Mouse (Mus musculus): ENCODE results near the gene Zcwpw1. TPM values are rescaled to one million over a fixed set of nuclear protein-coding genes. Genes with fewer than 3 reads are reported as not detected.
A peak's percentile ranks its signal among the peaks of the same experiment; 100 is the strongest.

The Zcwpw1 gene
- polyA plus RNA-seq (2016; fragmentation: Nextera tagmentation; extraction: Ambion mirVana), result 11.9 and 13.9 TPM in 2 replicates

- DNase-seq (ENCODE audit: low spot score), result peak; percentile 94
- H3K4me1 ChIP-seq (replicated peaks), result peaks cover 39% of the 10 kb centered on the region
- peaks cover 18% of the 10 kb centered on the region for H3K27me3 ChIP-seq (ENCODE audit: insufficient read depth, poor library complexity, severe bottlenecking)
- peak within 1 kb of the TSS; percentile 95 for H3K4me3 ChIP-seq
- H3K36me3 ChIP-seq, result peaks cover 29% of the 10 kb centered on the region
- peak within 1 kb of the TSS; percentile 99 for H3K27ac ChIP-seq
- 0 out of 2 replicates have a peak, but pooled peaks cover 2% of the 10 kb centered on the region for H3K9me3 ChIP-seq
- under 1% methylated on average over 48 of the region's 48 CpGs for WGBS
Observed at GRCm38 (mm10) chr5:137787151-137787928, at the start of gene Zcwpw1, which contains the start of gene Mepce. Gene Zcwpw1 (plus strand): TSS chr5:137787798. Gene Mepce (minus strand): TSS chr5:137787655.

- DNase-seq (ENCODE audit: low spot score), result no peak
- H3K4me3 ChIP-seq, result peak overlapping the region; percentile 74; the same call in 1 of the 2 replicates
- H3K27ac ChIP-seq, result peak overlapping the region; percentile 94; the same call in 1 of the 2 replicates
- H3K9me3 ChIP-seq, result 0 out of 2 replicates have a peak, but pooled peaks cover 3% of the 10 kb centered on the region
- peaks cover 9% of the 10 kb centered on the region; the same call in 1 of the 2 replicates for H3K27me3 ChIP-seq (ENCODE audit: insufficient read depth, poor library complexity, severe bottlenecking)
- peaks cover 73% of the 10 kb centered on the region for H3K4me1 ChIP-seq (replicated peaks)
- WGBS, result 55% methylated on average over 5 of the region's 5 CpGs
- H3K36me3 ChIP-seq, result peaks cover 44% of the 10 kb centered on the region
Observed at GRCm38 (mm10) chr5:137738516-137738915, 49.1 kb upstream of the Zcwpw1 start.

DNA sequence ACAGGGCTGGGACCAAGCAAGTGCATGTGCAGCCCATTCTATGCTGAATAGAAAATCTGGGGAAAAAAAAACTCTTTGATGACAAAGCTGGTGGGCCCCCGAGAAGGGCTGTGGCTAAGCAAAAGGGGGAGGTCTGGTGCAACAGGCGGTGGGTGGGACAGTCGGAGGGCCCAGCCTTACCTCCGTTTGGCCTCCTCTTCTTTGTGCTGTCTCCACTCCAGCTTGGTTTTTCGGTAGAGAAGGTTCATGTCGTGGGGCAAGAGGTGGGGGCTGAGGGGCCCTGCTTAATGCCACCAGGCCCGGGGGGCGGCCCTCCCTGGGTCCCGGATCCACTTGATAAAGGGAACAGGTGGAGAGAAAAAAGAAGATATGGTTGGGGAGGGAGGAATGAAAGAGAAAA lies 48.1 kb upstream of the Zcwpw1 start:
- WGBS, result 55% methylated on average over 9 of the region's 9 CpGs
- H3K4me3 ChIP-seq, result peak overlapping the region; percentile 74
- peaks cover 40% of the 10 kb centered on the region for H3K36me3 ChIP-seq
- DNase-seq (ENCODE audit: low spot score), result no peak
- peaks cover 64% of the 10 kb centered on the region for H3K4me1 ChIP-seq (replicated peaks)
- H3K9me3 ChIP-seq, result 0 out of 2 replicates have a peak, but pooled peaks cover 3% of the 10 kb centered on the region
- H3K27me3 ChIP-seq (ENCODE audit: insufficient read depth, poor library complexity, severe bottlenecking), result peaks cover 9% of the 10 kb centered on the region; the same call in 1 of the 2 replicates
- H3K27ac ChIP-seq, result peak overlapping the region; percentile 94

GRCm38 (mm10) chr5:137740506-137740905 lies 47.1 kb upstream of the Zcwpw1 start:
- Histone ChIP-seq H3K27ac (peak overlapping the region; percentile 94), H3K36me3 (peaks cover 31% of the 10 kb centered on the region), H3K4me3 (peak overlapping the region; percentile 74), H3K27me3 (ENCODE audit: insufficient read depth, poor library complexity, severe bottlenecking) (peaks cover 9% of the 10 kb centered on the region; the same call in 1 of the 2 replicates), H3K4me1 (replicated peaks) (peaks cover 57% of the 10 kb centered on the region), H3K9me3 (0 out of 2 replicates have a peak, but pooled peaks cover 3% of the 10 kb centered on the region)
- WGBS, result 11% methylated on average over 11 of the region's 11 CpGs
- no peak for DNase-seq (ENCODE audit: low spot score)

- under 1% methylated on average over 71 of the region's 71 CpGs for WGBS
- peaks cover 57% of the 10 kb centered on the region for H3K4me1 ChIP-seq (replicated peaks)
- H3K4me3 ChIP-seq, result peak within 1 kb of the TSS; percentile 74
- H3K9me3 ChIP-seq, result 0 out of 2 replicates have a peak, but pooled peaks cover 3% of the 10 kb centered on the region
- DNase-seq (ENCODE audit: low spot score), result peak; percentile 87
- peaks cover 9% of the 10 kb centered on the region; the same call in 1 of the 2 replicates for H3K27me3 ChIP-seq (ENCODE audit: insufficient read depth, poor library complexity, severe bottlenecking)
- H3K36me3 ChIP-seq, result peaks cover 23% of the 10 kb centered on the region
- H3K27ac ChIP-seq, result peak within 1 kb of the TSS; percentile 94
Observed at GRCm38 (mm10) chr5:137741023-137741931, 46.3 kb upstream of the Zcwpw1 start, which contains the start of gene Nyap1. Gene Nyap1 (minus strand): TSS chr5:137741607.

DNA sequence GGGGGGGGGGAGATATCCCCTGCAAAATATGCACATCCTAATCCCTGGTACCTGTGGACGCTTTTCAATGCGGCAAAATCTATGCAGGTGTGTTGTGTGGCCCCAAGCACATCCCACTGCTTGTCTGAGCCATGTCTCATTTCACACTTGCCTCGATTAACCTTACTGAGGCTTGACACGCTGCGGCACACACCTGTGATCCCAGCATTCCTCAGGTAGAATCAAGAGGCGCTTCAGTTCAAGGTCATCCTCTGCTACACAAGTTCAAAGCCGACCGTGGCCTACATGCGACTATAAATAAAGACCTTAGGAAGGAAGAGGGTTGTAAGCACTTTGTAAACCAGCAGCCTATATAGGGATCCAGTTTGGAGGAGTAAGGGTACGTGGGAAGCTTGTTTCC lies 45.5 kb upstream of the Zcwpw1 start:
- H3K36me3 ChIP-seq, result peaks cover 16% of the 10 kb centered on the region
- peaks cover 9% of the 10 kb centered on the region; the same call in 1 of the 2 replicates for H3K27me3 ChIP-seq (ENCODE audit: insufficient read depth, poor library complexity, severe bottlenecking)
- 69% methylated on average over 10 of the region's 10 CpGs for WGBS
- no peaks in the 10 kb centered on the region for H3K9me3 ChIP-seq
- no peak for DNase-seq (ENCODE audit: low spot score)
- peaks cover 65% of the 10 kb centered on the region for H3K4me1 ChIP-seq (replicated peaks)
- peak overlapping the region; percentile 74 for H3K4me3 ChIP-seq
- H3K27ac ChIP-seq, result peak overlapping the region; percentile 94

DNA sequence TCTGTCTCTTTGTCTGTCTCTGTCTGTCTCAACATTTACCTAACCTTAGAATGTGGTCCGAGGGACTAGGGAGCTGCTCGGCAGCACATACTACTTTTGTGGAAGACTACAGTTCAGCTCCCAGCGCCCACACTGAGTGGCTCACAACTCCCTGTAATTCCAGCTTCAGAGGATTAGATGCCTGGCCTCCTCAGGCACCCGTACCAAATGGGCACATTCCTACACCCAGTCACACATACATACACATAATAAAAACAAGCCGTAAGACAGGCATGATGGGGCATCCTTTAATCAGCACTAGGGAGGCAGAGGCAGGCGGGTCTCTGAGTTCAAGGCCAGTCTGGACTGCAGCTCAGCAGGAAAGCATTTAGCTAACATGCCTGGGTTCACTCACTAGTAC lies 44.8 kb upstream of the Zcwpw1 start:
- peaks cover 8% of the 10 kb centered on the region for H3K36me3 ChIP-seq
- no peak overlapping the region for H3K27ac ChIP-seq
- H3K4me3 ChIP-seq, result no peak overlapping the region
- peaks cover 69% of the 10 kb centered on the region for H3K4me1 ChIP-seq (replicated peaks)
- no peak for DNase-seq (ENCODE audit: low spot score)
- WGBS, result 96% methylated on average over 6 of the region's 6 CpGs
- H3K27me3 ChIP-seq (ENCODE audit: insufficient read depth, poor library complexity, severe bottlenecking), result peaks cover 9% of the 10 kb centered on the region; the same call in 1 of the 2 replicates
- H3K9me3 ChIP-seq, result no peaks in the 10 kb centered on the region

DNA sequence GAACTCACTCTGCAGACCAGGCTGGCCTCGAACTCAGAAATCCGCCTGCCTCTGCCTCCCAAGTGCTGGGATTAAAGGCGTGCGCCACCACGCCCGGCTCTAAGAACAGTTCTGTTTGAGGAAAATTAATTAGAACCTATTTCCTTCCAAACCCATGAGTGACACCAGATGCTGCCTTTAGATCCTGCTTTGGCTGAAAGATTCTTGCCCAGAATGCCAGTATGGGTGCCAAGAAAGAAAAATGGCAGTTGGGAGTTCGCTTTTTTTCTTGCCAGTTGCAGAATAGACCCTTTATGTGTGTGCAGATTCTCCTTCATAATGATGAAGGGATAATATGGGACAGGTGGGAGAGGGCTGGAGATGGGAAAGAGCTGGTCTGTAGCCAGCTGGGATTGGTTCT lies 43.4 kb upstream of the Zcwpw1 start:
- Histone ChIP-seq H3K36me3 (peaks cover under 1% of the 10 kb centered on the region; the same call in 1 of the 2 replicates), H3K27me3 (ENCODE audit: insufficient read depth, poor library complexity, severe bottlenecking) (peaks cover 9% of the 10 kb centered on the region; the same call in 1 of the 2 replicates), H3K27ac (no peak overlapping the region), H3K9me3 (no peaks in the 10 kb centered on the region), H3K4me1 (replicated peaks) (peaks cover 68% of the 10 kb centered on the region), H3K4me3 (no peak overlapping the region)
- no peak for DNase-seq (ENCODE audit: low spot score)
- WGBS, result 88% methylated on average over 7 of the region's 7 CpGs

- peaks cover 6% of the 10 kb centered on the region for H3K36me3 ChIP-seq
- H3K9me3 ChIP-seq, result no peaks in the 10 kb centered on the region
- H3K27ac ChIP-seq, result peak within 1 kb of the TSS; percentile 94
- peak; percentile 91 for DNase-seq (ENCODE audit: low spot score)
- 5% methylated on average over 28 of the region's 28 CpGs for WGBS
- peaks cover 4% of the 10 kb centered on the region; the same call in 1 of the 2 replicates for H3K27me3 ChIP-seq (ENCODE audit: insufficient read depth, poor library complexity, severe bottlenecking)
- peak within 1 kb of the TSS; percentile 69 for H3K4me3 ChIP-seq
- H3K4me1 ChIP-seq (replicated peaks), result peaks cover 59% of the 10 kb centered on the region
Observed at GRCm38 (mm10) chr5:137745214-137746171, 42.1 kb upstream of the Zcwpw1 start, which contains the start of gene Tsc22d4. Gene Tsc22d4 (plus strand): TSS chr5:137745730.

DNA sequence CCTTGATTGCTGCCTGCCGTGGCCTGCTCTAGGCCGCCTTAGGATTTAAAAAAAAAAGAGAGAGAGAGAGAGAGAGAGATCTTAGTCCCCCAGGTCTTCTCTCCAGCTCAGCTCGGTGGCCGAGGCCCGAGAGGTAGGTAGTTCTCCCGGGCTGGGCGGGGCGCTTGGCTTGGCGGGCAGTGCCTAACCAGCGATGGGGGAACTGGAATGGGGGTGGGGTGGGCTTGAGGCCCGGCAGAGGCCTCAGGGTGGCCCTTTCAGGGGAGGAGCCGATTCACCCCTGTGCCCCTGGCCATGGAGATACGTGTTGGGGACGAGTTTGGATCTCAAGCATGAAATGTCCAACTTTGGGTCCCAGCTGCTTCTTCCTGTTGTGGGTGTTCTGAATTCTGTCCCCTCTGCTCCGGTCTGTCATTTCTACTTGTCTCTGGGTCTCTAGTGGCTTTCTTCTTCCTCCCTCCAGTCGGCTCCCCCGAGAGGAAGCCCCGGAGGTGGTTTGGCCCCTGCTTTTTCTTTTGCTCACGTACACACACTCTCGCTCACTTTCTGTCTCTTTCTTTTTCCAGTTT lies 41.2 kb upstream of the Zcwpw1 start:
- peak overlapping the region; percentile 94 for H3K27ac ChIP-seq
- peaks cover 14% of the 10 kb centered on the region for H3K36me3 ChIP-seq
- H3K4me1 ChIP-seq (replicated peaks), result peaks cover 51% of the 10 kb centered on the region
- H3K27me3 ChIP-seq (ENCODE audit: insufficient read depth, poor library complexity, severe bottlenecking), result peaks cover 4% of the 10 kb centered on the region; the same call in 1 of the 2 replicates
- H3K9me3 ChIP-seq, result no peaks in the 10 kb centered on the region
- DNase-seq (ENCODE audit: low spot score), result peak; percentile 71
- peak overlapping the region; percentile 69 for H3K4me3 ChIP-seq
- WGBS, result under 1% methylated on average over 20 of the region's 20 CpGs

GRCm38 (mm10) chr5:137746851-137747325 lies 40.7 kb upstream of the Zcwpw1 start:
- peak overlapping the region; percentile 94 for H3K27ac ChIP-seq
- under 1% methylated on average over 16 of the region's 16 CpGs for WGBS
- peak; percentile 19 for DNase-seq (ENCODE audit: low spot score)
- H3K36me3 ChIP-seq, result peaks cover 19% of the 10 kb centered on the region
- no peaks in the 10 kb centered on the region for H3K9me3 ChIP-seq
- H3K4me3 ChIP-seq, result peak overlapping the region; percentile 69
- peaks cover 4% of the 10 kb centered on the region; the same call in 1 of the 2 replicates for H3K27me3 ChIP-seq (ENCODE audit: insufficient read depth, poor library complexity, severe bottlenecking)
- peaks cover 45% of the 10 kb centered on the region for H3K4me1 ChIP-seq (replicated peaks)
